ENCODE assay signal across 25 mouse cellular contexts in the genomic region with DNA sequence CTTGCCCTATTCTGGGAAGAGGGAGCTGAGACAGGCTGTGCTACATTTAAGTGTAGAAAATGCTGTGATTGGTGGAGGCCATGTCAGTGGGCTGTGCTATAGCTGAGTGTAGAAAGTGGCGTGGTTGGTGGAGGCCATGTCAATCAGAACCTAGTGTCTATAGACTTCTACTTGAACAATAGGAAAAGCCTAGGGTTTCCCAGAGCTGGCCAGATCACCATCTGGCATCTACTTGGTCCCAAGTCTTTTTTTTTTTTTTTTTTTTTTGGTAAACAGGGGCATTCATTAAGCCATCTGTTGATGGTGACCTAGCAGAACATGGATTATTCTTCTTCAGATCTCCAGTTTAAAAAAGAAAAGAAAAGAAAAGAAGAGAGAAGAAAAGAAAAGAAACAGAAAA.
DNase-seq lines count a peak whose midpoint lies in the region; ATAC-seq and TF ChIP-seq lines count a peak whose summit lies in the region.
"Had no signal": no experiment of that assay in that cellular context is flagged by ENCODE, and none has a peak within 500 bp of the region (broad histone marks: within the 10 kb centered on the region; RNA-seq: fewer than 3 reads in every experiment).

No protein-coding gene starts in this region.

- no peaks in the 10 kb centered on the region for H3K9me3 ChIP-seq in forebrain, embryonic 14.5 days (replicated peaks; ENCODE audit: control insufficient read depth, low read length)
- no peaks in the 10 kb centered on the region for H3K9me3 ChIP-seq in forebrain, embryonic 13.5 days (replicated peaks)
- H3K9me3 ChIP-seq: embryonic facial prominence, embryonic 10.5 days; embryonic facial prominence, embryonic 13.5 days; forebrain, embryonic 12.5 days; G1E; heart, embryonic 13.5 days; hindbrain, embryonic 15.5 days had no signal

- no peak for TF ChIP-seq POLR2A in kidney, adult 2 months (IDR thresholded peaks at IDR 0.05; ENCODE audit: low read depth, low read length)

- H3K27ac ChIP-seq in forebrain, embryonic 14.5 days (ENCODE audit: low read depth, low read length), result no peak overlapping the region
- H3K27ac ChIP-seq in forebrain, embryonic 13.5 days, result no peak overlapping the region
- no peak overlapping the region for H3K27ac ChIP-seq in kidney, adult 2 months (ENCODE audit: insufficient read depth, low read depth, low read length)
- H3K27ac ChIP-seq: embryonic facial prominence, embryonic 10.5 days; embryonic facial prominence, embryonic 13.5 days; forebrain, embryonic 12.5 days; gastrocnemius, adult 2 months; heart, embryonic 13.5 days; hindbrain, embryonic 15.5 days had no signal

- no peak overlapping the region for H3K4me3 ChIP-seq in forebrain, embryonic 14.5 days (ENCODE audit: low read depth, low read length)
- H3K4me3 ChIP-seq in forebrain, embryonic 13.5 days, result no peak overlapping the region
- H3K4me3 ChIP-seq in kidney, adult 2 months (ENCODE audit: insufficient read depth, low read depth, low read length), result no peak overlapping the region
- H3K4me3 ChIP-seq: embryonic facial prominence, embryonic 10.5 days; embryonic facial prominence, embryonic 13.5 days; erythroblast, embryonic 14.5 days; forebrain, embryonic 12.5 days; gastrocnemius, adult 2 months; heart, embryonic 13.5 days; hindbrain, embryonic 15.5 days had no signal

- H3K9ac ChIP-seq in forebrain, embryonic 14.5 days (ENCODE audit: low read length), result no peak overlapping the region
- no peak overlapping the region for H3K9ac ChIP-seq in forebrain, embryonic 13.5 days
- H3K9ac ChIP-seq: embryonic facial prominence, embryonic 13.5 days; forebrain, embryonic 12.5 days; forebrain, postnatal 0 days; heart, embryonic 13.5 days; hindbrain, embryonic 15.5 days had no signal

- no peak for DNase-seq in cerebellum, adult 8-10 months
- peak; percentile 18 for DNase-seq in forebrain, embryonic 14.5 days (ENCODE audit: low spot score)
- DNase-seq in testis, postnatal 10 days (ENCODE audit: low spot score), result peak; percentile 6
- DNase-seq in testis, postnatal 14 days (ENCODE audit: low spot score), result no peak
- no peak for DNase-seq in kidney, adult 2 months
- DNase-seq: adrenal gland, postnatal 10 days; adrenal gland, postnatal 36 days; embryo, embryonic 11 days; forebrain, postnatal 0 days; gastrocnemius, adult 2 months; gastrocnemius, postnatal 14 days; heart, adult 18-20 months; heart, postnatal 14 days; heart, postnatal 4 days had no signal

- no peaks in the 10 kb centered on the region for H3K27me3 ChIP-seq in forebrain, embryonic 14.5 days (replicated peaks; ENCODE audit: control insufficient read depth, insufficient read depth, low read length)
- H3K27me3 ChIP-seq in forebrain, embryonic 13.5 days, result no peaks in the 10 kb centered on the region
- no peaks in the 10 kb centered on the region for H3K27me3 ChIP-seq in kidney, adult 2 months (replicated peaks; ENCODE audit: control insufficient read depth, insufficient read depth, low read length)
- H3K27me3 ChIP-seq: embryonic facial prominence, embryonic 13.5 days; forebrain, embryonic 12.5 days; heart, embryonic 13.5 days; hindbrain, embryonic 15.5 days; Patski had no signal

- TF ChIP-seq CTCF in kidney, adult 2 months (conservative IDR thresholded peaks at IDR 0.05; ENCODE audit: insufficient read depth, insufficient read length, low read depth, low read length), result no peak

- ATAC-seq in cerebellum, adult (ENCODE audit: insufficient number of reproducible peaks, low FRiP score, low TSS enrichment), result peak; percentile 70
- ATAC-seq in forebrain, embryonic 14.5 days, result no peak
- ATAC-seq in forebrain, embryonic 13.5 days, result no peak
- ATAC-seq: forebrain, postnatal 0 days; intestine, postnatal 0 days; Patski had no signal

- H3K4me1 ChIP-seq in forebrain, embryonic 14.5 days (ENCODE audit: control insufficient read depth, insufficient read depth, low read length), result no peaks in the 10 kb centered on the region
- H3K4me1 ChIP-seq in forebrain, embryonic 13.5 days, result no peaks in the 10 kb centered on the region
- peaks cover 2% of the 10 kb centered on the region; the same call in 1 of the 2 replicates for H3K4me1 ChIP-seq in kidney, adult 2 months (ENCODE audit: control insufficient read depth, insufficient read depth, low read length)
- H3K4me1 ChIP-seq: embryonic facial prominence, embryonic 10.5 days; embryonic facial prominence, embryonic 13.5 days; forebrain, embryonic 12.5 days; heart, embryonic 13.5 days; hindbrain, embryonic 15.5 days had no signal

- no peaks in the 10 kb centered on the region for H3K36me3 ChIP-seq in forebrain, embryonic 14.5 days (ENCODE audit: control insufficient read depth, insufficient read depth, low read length)
- no peaks in the 10 kb centered on the region for H3K36me3 ChIP-seq in forebrain, embryonic 13.5 days (ENCODE audit: poor library complexity, severe bottlenecking)
- no peaks in the 10 kb centered on the region for H3K36me3 ChIP-seq in kidney, adult 2 months (ENCODE audit: control insufficient read depth, insufficient read depth, low read length)
- H3K36me3 ChIP-seq: embryonic facial prominence, embryonic 10.5 days; embryonic facial prominence, embryonic 13.5 days; forebrain, embryonic 12.5 days; G1E; heart, embryonic 13.5 days; hindbrain, embryonic 15.5 days had no signal

- 79% methylated on average over 1 of the region's 1 CpGs for WGBS in forebrain, embryonic 14.5 days
- 84% methylated on average over 1 of the region's 1 CpGs for WGBS in forebrain, embryonic 13.5 days
- 82% methylated on average over 1 of the region's 1 CpGs for WGBS in kidney, adult 2 months

- H3K4me2 ChIP-seq in forebrain, embryonic 14.5 days (ENCODE audit: low read length), result no peak overlapping the region
- H3K4me2 ChIP-seq in forebrain, embryonic 13.5 days, result no peak overlapping the region
- H3K4me2 ChIP-seq: embryonic facial prominence, embryonic 13.5 days; forebrain, embryonic 12.5 days; heart, embryonic 13.5 days; hindbrain, embryonic 15.5 days had no signal

Comparison
In these comparisons a context has a peak if more than half of its experiments do, and no peak if none do; other contexts are left out.
1. DNase-seq: peak in forebrain, embryonic 14.5 days (single experiment) and testis, postnatal 10 days (single experiment); none in cerebellum, adult 8-10 months (single experiment), testis, postnatal 14 days (single experiment) and kidney, adult 2 months (single experiment).